Mouse (Mus musculus): ENCODE data around the gene Vmn1r138. TPM values are rescaled to one million over a fixed set of nuclear protein-coding genes. Genes with fewer than 3 reads are reported as not detected.
"Not testable (repeated sequence)": the region's sequence is repeated elsewhere in the genome, so short reads cannot be mapped to it uniquely, and the experiment has no call there.

Vmn1r138 gene
- polyA plus RNA-seq (2021): not detected

DNA sequence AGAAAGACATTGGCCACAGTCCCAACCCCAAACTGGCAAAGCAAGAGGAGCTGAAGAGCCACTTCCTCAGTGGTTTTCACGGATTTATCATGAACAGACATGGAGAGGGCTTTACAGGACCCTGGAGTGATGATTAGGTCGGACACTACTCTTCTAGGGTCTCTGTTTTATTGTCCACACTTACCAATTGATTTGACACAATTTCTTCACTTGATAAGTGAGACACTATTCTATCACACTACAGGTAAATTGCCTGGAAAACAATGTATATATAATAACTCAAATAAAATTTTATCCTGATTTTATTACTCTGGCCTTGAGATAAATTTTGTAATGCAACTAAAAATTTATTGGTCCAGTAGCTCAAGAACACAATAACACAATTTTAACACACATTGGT, at the start of gene Vmn1r138:
Gene Vmn1r138, minus strand, starts transcription at position 101 of the 400 bp plus-strand sequence.
- CTCF ChIA-PET; H3K27me3 ChIP-seq; in situ Hi-C loops (cut with MboI; ENCODE audit: low pct_unique_long_range_greater_than_20kb); ATAC-seq; DNase-seq (ENCODE audit: low read depth, low spot score); POLR2A ChIA-PET: not testable (repeated sequence)

DNA sequence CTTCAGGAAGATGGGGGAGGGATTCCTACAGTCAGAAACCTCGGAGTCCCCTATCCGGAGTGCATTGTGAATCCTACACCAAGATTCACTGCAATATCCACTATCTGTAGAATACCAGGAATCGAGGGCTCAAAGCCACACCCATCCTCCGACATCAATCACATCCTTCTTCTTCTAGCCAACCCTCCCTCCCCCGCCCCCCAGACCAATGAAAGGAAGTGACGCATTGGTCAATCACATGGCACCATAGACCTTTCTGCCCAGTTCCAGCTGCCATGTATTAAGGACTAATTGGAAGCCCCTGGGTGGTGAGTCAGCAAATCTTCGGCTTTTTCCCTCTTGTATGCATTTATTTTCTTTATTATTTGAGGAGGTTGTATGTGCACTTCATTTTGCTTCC, 40.1 kb upstream of the Vmn1r138 start, which contains the start of gene Vmn1r139:
Gene Vmn1r139, plus strand, starts transcription at position 301 of the 400 bp plus-strand sequence.
- H3K27me3 ChIP-seq; ATAC-seq; CTCF ChIA-PET; DNase-seq (ENCODE audit: low read depth, low spot score); POLR2A ChIA-PET; in situ Hi-C loops (cut with MboI; ENCODE audit: low pct_unique_long_range_greater_than_20kb): not testable (repeated sequence)

- DNase-seq (ENCODE audit: low read depth, low spot score); in situ Hi-C loops (cut with MboI; ENCODE audit: low pct_unique_long_range_greater_than_20kb); ATAC-seq; CTCF ChIA-PET; H3K27me3 ChIP-seq; POLR2A ChIA-PET: not testable (repeated sequence)
Measured at GRCm38 (mm10) chr7:22056205-22056604, 27.5 kb upstream of the Vmn1r138 start, which contains the start of gene Gm6176. Gene Gm6176, minus strand, starts transcription at chr7:22056305.

GRCm38 (mm10) chr7:21994287-21994686, 34.4 kb downstream of the Vmn1r138 start, which contains the start of gene Vmn1r137:
Gene Vmn1r137, plus strand, starts transcription at chr7:21994587.
- POLR2A ChIA-PET; DNase-seq (ENCODE audit: low read depth, low spot score); in situ Hi-C loops (cut with MboI; ENCODE audit: low pct_unique_long_range_greater_than_20kb); H3K27me3 ChIP-seq; ATAC-seq; CTCF ChIA-PET: not testable (repeated sequence)

Other genes with a start within 250 kb of the Vmn1r138 start
- gene Gm4177, start 232.2 kb downstream of the Vmn1r138 start, polyA plus RNA-seq (2021): not detected
- gene Vmn1r135, start 196.5 kb downstream of the Vmn1r138 start, polyA plus RNA-seq (2021): not detected
- gene Gm5725, start 184.6 kb downstream of the Vmn1r138 start, polyA plus RNA-seq (2021): not detected
- gene Gm5891, start 107.6 kb downstream of the Vmn1r138 start, polyA plus RNA-seq (2021): not detected
- not detected for gene Vmn1r137, start 34.3 kb downstream of the Vmn1r138 start, polyA plus RNA-seq (2021)
- not detected for gene Gm6176, start 27.4 kb upstream of the Vmn1r138 start, polyA plus RNA-seq (2021)
- not detected for gene Vmn1r139, start 40.2 kb upstream of the Vmn1r138 start, polyA plus RNA-seq (2021)
- gene Gm16451, start 89.3 kb upstream of the Vmn1r138 start, polyA plus RNA-seq (2021): not detected
- not detected for gene Gm10666, start 105.8 kb upstream of the Vmn1r138 start, polyA plus RNA-seq (2021)
- not detected for gene Vmn1r142, start 135.1 kb upstream of the Vmn1r138 start, polyA plus RNA-seq (2021)
- gene Vmn1r143, start 160.5 kb upstream of the Vmn1r138 start, polyA plus RNA-seq (2021): not detected
- gene Gm8653, start 172.4 kb upstream of the Vmn1r138 start, polyA plus RNA-seq (2021): not detected
- not detected for gene Gm8453, start 200.6 kb upstream of the Vmn1r138 start, polyA plus RNA-seq (2021)